Comparison of ENCODE assay signal across 8 mouse cellular contexts in the genomic region with DNA sequence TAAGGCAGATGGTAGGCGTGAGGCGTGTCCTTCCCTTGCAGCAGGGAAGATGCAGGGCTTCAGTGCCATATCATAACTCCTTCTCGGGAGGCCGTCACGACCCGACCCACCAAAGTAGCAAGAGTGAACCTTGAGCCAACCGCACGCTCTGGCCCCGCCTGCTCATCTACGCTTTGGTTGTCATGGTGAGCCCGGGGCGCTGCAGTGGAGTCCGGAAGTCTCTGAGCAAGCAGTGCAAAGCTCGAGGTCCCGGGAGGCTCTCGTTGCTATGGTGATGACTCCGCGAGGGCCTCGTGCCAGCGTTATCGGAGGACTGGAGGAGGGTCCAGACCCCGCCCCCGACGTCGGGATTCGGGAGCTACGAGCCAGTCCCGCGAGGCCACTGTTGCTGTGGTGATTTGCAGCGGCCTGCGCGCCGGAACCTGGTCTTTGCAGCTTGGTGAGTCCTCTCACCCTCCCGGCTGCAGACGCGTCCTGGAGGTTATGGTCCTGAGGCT. TPM values are rescaled to one million over a fixed set of nuclear protein-coding genes. Genes with fewer than 3 reads are reported as not detected.
DNase-seq lines count a peak whose midpoint lies in the region; ATAC-seq lines count a peak whose summit lies in the region.

A gene (plus strand): TSS at position 176 of the 497 bp plus-strand sequence.

- no peaks in the 10 kb centered on the region for H3K27me3 ChIP-seq in hindbrain, embryonic 13.5 days

- no peaks in the 10 kb centered on the region for H3K36me3 ChIP-seq in hindbrain, embryonic 13.5 days

- H3K9ac ChIP-seq in hindbrain, embryonic 13.5 days = peak within 1 kb of the TSS; percentile 71

- H3K4me3 ChIP-seq in hindbrain, embryonic 13.5 days = peak within 1 kb of the TSS; percentile 47

- H3K9me3 ChIP-seq in hindbrain, embryonic 13.5 days = no peaks in the 10 kb centered on the region

- DNase-seq in Muller cell, postnatal 12 days (ENCODE audit: inconsistent ontology term) = peak; percentile 97
- peak; percentile 87 for DNase-seq in cerebellum, adult 9-10 months
- peak; percentile 92 to 96 for DNase-seq in frontal cortex, postnatal 14 days (ENCODE audit: low spot score in 2 of 2)
- peak; percentile 83 to 85 for DNase-seq in layer of hippocampus, postnatal 25 days (ENCODE audit: extremely low spot score in 1 of 2, low spot score in 1 of 2)
- DNase-seq in lung, postnatal 14 days = peak; percentile 89
- peak; percentile 34 for DNase-seq in retina, adult 2 months (ENCODE audit: low read depth, low spot score)
- peak; percentile 80 for DNase-seq in thymus, postnatal 25 days

- peak within 1 kb of the TSS; percentile 92 for H3K27ac ChIP-seq in hindbrain, embryonic 13.5 days

- ATAC-seq in hindbrain, embryonic 13.5 days (ENCODE audit: low FRiP score) = peak; percentile 92

- H3K4me1 ChIP-seq in hindbrain, embryonic 13.5 days (replicated peaks) = peaks cover 50% of the 10 kb centered on the region

- peak within 1 kb of the TSS; percentile 77 for H3K4me2 ChIP-seq in hindbrain, embryonic 13.5 days

- under 1% methylated on average over 36 of the region's 36 CpGs for WGBS in hindbrain, embryonic 13.5 days

RNA-seq across cellular contexts. Expression of the gene that starts here (rescaled TPM):
- 14.4 and 15.7 TPM in 2 replicates for polyA plus RNA-seq in hindbrain, embryonic 13.5 days (2015; fragmentation: Nextera tagmentation; extraction: Ambion mirVana)
- total RNA-seq in layer of hippocampus, postnatal 25 days (2021) = 10 to 100 TPM; 26.1 to 35.8 TPM

Comparison
In these comparisons a context has a peak if more than half of its experiments do, and no peak if none do; other contexts are left out.
1. Peak in every context shown above with its lines: DNase-seq, ATAC-seq, H3K4me3 ChIP-seq and H3K27ac ChIP-seq.
2. DNase-seq: peak in every context shown above with its lines; median percentile 97 in Muller cell, postnatal 12 days; 94 in frontal cortex, postnatal 14 days; 89 in lung, postnatal 14 days; 87 in cerebellum, adult 9-10 months; 84 in layer of hippocampus, postnatal 25 days; 80 in thymus, postnatal 25 days; 34 in retina, adult 2 months.